Mouse (Mus musculus) heart, adult 18-20 months (tissue): ENCODE results near the gene Sars2. TPM values are rescaled to one million over a fixed set of nuclear protein-coding genes. Genes with fewer than 3 reads are reported as not detected.

Source experiments
- DNase-seq, 2 experiments: peaks; one replicate each; pipeline ENCODE4 v3.0.0; 2021 to 2022; ENCODE audit warnings: mixed read lengths in 1 of 2
- total RNA-seq, 2 experiments: library from RNA; stranded (reverse); gene quantifications; 2 replicates each; pipeline ENCODE4 v1.2.3; 2021

Gene Sars2
- total RNA-seq, 2 experiments from 2014 or later, result 14.7 to 15.5 TPM

GRCm38 (mm10) chr7:28726600-28726999 lies 15.2 kb upstream of the Sars2 start:
- DNase-seq, result peak; percentile 56 to 76

GRCm38 (mm10) chr7:28727649-28728340 lies 14.0 kb upstream of the Sars2 start:
- DNase-seq, result no peak

GRCm38 (mm10) chr7:28732341-28733142 lies 9.2 kb upstream of the Sars2 start:
- DNase-seq, result peak; percentile 75 to 78

GRCm38 (mm10) chr7:28733211-28733610 lies 8.6 kb upstream of the Sars2 start:
- no peak for DNase-seq

GRCm38 (mm10) chr7:28735701-28736100 lies 6.1 kb upstream of the Sars2 start:
- no peak for DNase-seq

- no peak for DNase-seq
Measured at GRCm38 (mm10) chr7:28739829-28740228, 2.0 kb upstream of the Sars2 start.

- DNase-seq, result no peak
Measured at GRCm38 (mm10) chr7:28740949-28741348, 843 bp upstream of the Sars2 start.

- no peak for DNase-seq
Measured at GRCm38 (mm10) chr7:28741368-28741708, 454 bp upstream of the Sars2 start.

- no peak for DNase-seq
Measured at GRCm38 (mm10) chr7:28749935-28750334, 8.1 kb downstream of the Sars2 start.

- no peak for DNase-seq
Measured at GRCm38 (mm10) chr7:28756079-28756478, 14.3 kb downstream of the Sars2 start, which contains the start of gene Ccer2. Gene Ccer2 (plus strand): TSS chr7:28756174.

GRCm38 (mm10) chr7:28758623-28759022 lies 16.8 kb downstream of the Sars2 start:
- no peak for DNase-seq

- no peak for DNase-seq
Measured at GRCm38 (mm10) chr7:28761907-28762306, 20.1 kb downstream of the Sars2 start.

GRCm38 (mm10) chr7:28765211-28765610 lies 23.4 kb downstream of the Sars2 start:
- no peak for DNase-seq

- DNase-seq, result peak; percentile 98 to 99
Measured at GRCm38 (mm10) chr7:28766173-28766879, 24.5 kb downstream of the Sars2 start, which contains the start of gene Sirt2. Gene Sirt2 (plus strand): TSS chr7:28766735.

GRCm38 (mm10) chr7:28766910-28767309 lies 25.1 kb downstream of the Sars2 start:
- DNase-seq, result no peak

GRCm38 (mm10) chr7:28767462-28767965 lies 25.7 kb downstream of the Sars2 start, which contains the start of gene Nfkbib:
Gene Nfkbib (minus strand): TSS chr7:28767512.
- no peak for DNase-seq

GRCm38 (mm10) chr7:28769414-28769958 lies 27.7 kb downstream of the Sars2 start:
- no peak for DNase-seq

GRCm38 (mm10) chr7:28770309-28770708 lies 28.5 kb downstream of the Sars2 start:
- no peak for DNase-seq

- DNase-seq, result no peak
Measured at GRCm38 (mm10) chr7:28771867-28772266, 30.1 kb downstream of the Sars2 start.

- DNase-seq, result no peak
Measured at GRCm38 (mm10) chr7:28773163-28773562, 31.4 kb downstream of the Sars2 start.

GRCm38 (mm10) chr7:28774164-28774563 lies 32.4 kb downstream of the Sars2 start:
- no peak for DNase-seq

GRCm38 (mm10) chr7:28775129-28775528 lies 33.3 kb downstream of the Sars2 start:
- DNase-seq, result no peak
